Mouse (Mus musculus) midbrain, embryonic 16.5 days (tissue): ENCODE measurements around the gene Tcp10a. TPM values are rescaled to one million over a fixed set of nuclear protein-coding genes. Genes with fewer than 3 reads are reported as not detected.
"Not testable (repeated sequence)": the region's sequence is repeated elsewhere in the genome, so short reads cannot be mapped to it uniquely, and the experiment has no call there.

Source experiments
- ATAC-seq: fragments of 200-750 bp; cut with Nextera tagmentation; 2 replicates; pipeline ENCODE4 v1.8.0; 2017; ENCODE audit warnings: moderate TSS enrichment
- H3K27ac ChIP-seq: fragments of 300-500 bp; sonication (generic); 2 replicates; pipeline ENCODE4 v1.5.1; 2014; ENCODE audit warnings: mild to moderate bottlenecking, low read length, mixed read lengths
- H3K27me3 ChIP-seq: fragments of 300-500 bp; sonication (generic); 2 replicates; pipeline ENCODE4 v1.6.1; 2014; ENCODE audit warnings: low read depth, low read length, mixed read lengths; ENCODE audit not compliant: control insufficient read depth, insufficient read depth
- H3K36me3 ChIP-seq: fragments of 300-500 bp; sonication (generic); 2 replicates; pipeline ENCODE4 v1.6.1; 2014; ENCODE audit warnings: mild to moderate bottlenecking, low read length, moderate library complexity, mixed read lengths; ENCODE audit not compliant: control insufficient read depth, insufficient read depth
- H3K4me1 ChIP-seq: fragments of 300-500 bp; sonication (generic); 2 replicates; pipeline ENCODE4 v1.6.1; 2014; ENCODE audit warnings: mild to moderate bottlenecking, low read length, mixed read lengths; ENCODE audit not compliant: control insufficient read depth, insufficient read depth
- H3K4me2 ChIP-seq: fragments of 300-500 bp; sonication (generic); 2 replicates; pipeline ENCODE4 v1.6.1; 2014; ENCODE audit warnings: mild to moderate bottlenecking, low read length, mixed read lengths
- H3K4me3 ChIP-seq: fragments of 300-500 bp; sonication (generic); 2 replicates; pipeline ENCODE4 v1.5.1; 2014; ENCODE audit warnings: low read depth, mild to moderate bottlenecking, low read length, moderate library complexity, mixed read lengths
- H3K9ac ChIP-seq: fragments of 300-500 bp; sonication (generic); 2 replicates; pipeline ENCODE4 v1.6.1; 2014; ENCODE audit warnings: low read depth, low read length, mixed read lengths
- H3K9me3 ChIP-seq: fragments of 300-500 bp; sonication (generic); replicated peaks from 2 replicates; pipeline ENCODE4 v1.6.1; 2014; ENCODE audit warnings: mild to moderate bottlenecking, low read length, mixed read lengths; ENCODE audit not compliant: control insufficient read depth, poor library complexity, severe bottlenecking
- WGBS: fragments of 180-500 bp; shearing (Covaris S2); extraction: QIAGEN DNeasy Blood & Tissue Kit; methylation state at CpG from one replicate; pipeline ENCODE4 v1.1.7; 2014; 5-methylcytosine and 5-hydroxymethylcytosine counted together
- polyA plus RNA-seq: library from polyadenylated mRNA; unstranded; fragments of >200 nt; fragmentation: Nextera tagmentation; extraction: Ambion mirVana; gene quantifications from 2 replicates; pipeline ENCODE4 v1.2.1, GENCODE M21; 2015

The Tcp10a gene
- polyA plus RNA-seq, 1 experiment from 2014 or later = not detected

- H3K4me2 ChIP-seq, H3K9me3 ChIP-seq, H3K36me3 ChIP-seq: not testable (repeated sequence)
Observed at GRCm38 (mm10) chr17:7383167-7384143, 59.0 kb downstream of the Tcp10a start.

GRCm38 (mm10) chr17:7385364-7385763 is 60.9 kb downstream of the Tcp10a start, which contains the start of gene Unc93a2:
Unc93a2 (minus strand) TSS chr17:7385464.
- not testable (repeated sequence) for H3K9ac ChIP-seq, H3K36me3 ChIP-seq, H3K4me1 ChIP-seq, H3K27me3 ChIP-seq, ATAC-seq, H3K4me3 ChIP-seq, H3K27ac ChIP-seq, H3K9me3 ChIP-seq, H3K4me2 ChIP-seq
- 76% methylated on average over 3 of the region's 3 CpGs for WGBS

More at GRCm38 (mm10) chr17:7383167-7384143, 59.0 kb downstream of the Tcp10a start:
- H3K27me3 ChIP-seq, H3K4me1 ChIP-seq, ATAC-seq, H3K9ac ChIP-seq, H3K4me3 ChIP-seq, H3K27ac ChIP-seq: not testable (repeated sequence)
- 79% methylated on average over 10 of the region's 13 CpGs for WGBS

GRCm38 (mm10) chr17:7386016-7386415 is 61.6 kb downstream of the Tcp10a start:
- H3K4me2 ChIP-seq, H3K4me1 ChIP-seq, ATAC-seq, H3K9me3 ChIP-seq, H3K27me3 ChIP-seq, H3K9ac ChIP-seq, H3K4me3 ChIP-seq, H3K27ac ChIP-seq, H3K36me3 ChIP-seq: not testable (repeated sequence)
- WGBS = 65% methylated on average over 8 of the region's 8 CpGs

GRCm38 (mm10) chr17:7388341-7388957 is 64.0 kb downstream of the Tcp10a start:
- H3K4me2 ChIP-seq, ATAC-seq, H3K27me3 ChIP-seq, H3K9ac ChIP-seq, H3K36me3 ChIP-seq, H3K4me1 ChIP-seq, H3K27ac ChIP-seq, H3K9me3 ChIP-seq, H3K4me3 ChIP-seq: not testable (repeated sequence)
- no CpG with 5 or more reads among the region's 2 CpGs for WGBS

- H3K9me3 ChIP-seq, H3K4me2 ChIP-seq, H3K36me3 ChIP-seq, H3K9ac ChIP-seq, ATAC-seq, H3K4me3 ChIP-seq, H3K4me1 ChIP-seq, H3K27ac ChIP-seq, H3K27me3 ChIP-seq: not testable (repeated sequence)
- WGBS = 64% methylated on average over 6 of the region's 8 CpGs
Observed at GRCm38 (mm10) chr17:7388958-7389356, 64.5 kb downstream of the Tcp10a start.

GRCm38 (mm10) chr17:7389898-7390297 is 65.5 kb downstream of the Tcp10a start:
- H3K4me3 ChIP-seq, H3K9ac ChIP-seq, H3K4me1 ChIP-seq, ATAC-seq, H3K27ac ChIP-seq, H3K36me3 ChIP-seq, H3K4me2 ChIP-seq, H3K27me3 ChIP-seq, H3K9me3 ChIP-seq: not testable (repeated sequence)
- 76% methylated on average over 7 of the region's 7 CpGs for WGBS

GRCm38 (mm10) chr17:7395116-7395515 is 70.7 kb downstream of the Tcp10a start:
- H3K9ac ChIP-seq, H3K4me2 ChIP-seq, H3K27ac ChIP-seq, H3K4me3 ChIP-seq, H3K4me1 ChIP-seq, H3K27me3 ChIP-seq, H3K9me3 ChIP-seq, ATAC-seq, H3K36me3 ChIP-seq: not testable (repeated sequence)
- 85% methylated on average over 7 of the region's 7 CpGs for WGBS
